Mouse (Mus musculus) MEL-GATA-1-ER (cell line): Measurements from ENCODE around the gene Slc35f3.

Experiments used
- DNase-seq: peaks from one replicate; pipeline ENCODE4 v3.0.0-alpha.2; 2012; ENCODE audit warnings: low read depth; ENCODE audit errors: extremely low read depth

Slc35f3 gene

DNA sequence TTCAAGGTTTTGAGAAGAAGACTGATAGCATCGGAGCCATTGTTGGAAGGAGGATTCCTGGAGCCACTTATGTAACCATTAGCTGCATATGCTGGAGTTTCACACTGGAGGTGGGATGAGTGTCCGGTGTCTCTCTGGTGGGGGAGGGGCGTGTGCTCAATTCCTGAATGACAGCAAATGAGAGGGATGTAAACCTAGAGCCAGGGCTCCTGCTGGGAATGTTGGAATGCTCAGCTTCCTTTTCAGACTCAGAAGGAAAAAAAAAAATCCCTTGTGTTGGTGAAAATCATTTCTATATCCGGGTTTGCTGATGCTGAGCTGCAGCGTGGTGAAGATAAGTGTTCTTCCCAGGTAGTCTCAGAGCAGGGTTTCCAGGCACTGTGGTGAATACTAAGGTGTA, 29.4 kb downstream of the Slc35f3 start:
- DNase-seq: no peak

DNA sequence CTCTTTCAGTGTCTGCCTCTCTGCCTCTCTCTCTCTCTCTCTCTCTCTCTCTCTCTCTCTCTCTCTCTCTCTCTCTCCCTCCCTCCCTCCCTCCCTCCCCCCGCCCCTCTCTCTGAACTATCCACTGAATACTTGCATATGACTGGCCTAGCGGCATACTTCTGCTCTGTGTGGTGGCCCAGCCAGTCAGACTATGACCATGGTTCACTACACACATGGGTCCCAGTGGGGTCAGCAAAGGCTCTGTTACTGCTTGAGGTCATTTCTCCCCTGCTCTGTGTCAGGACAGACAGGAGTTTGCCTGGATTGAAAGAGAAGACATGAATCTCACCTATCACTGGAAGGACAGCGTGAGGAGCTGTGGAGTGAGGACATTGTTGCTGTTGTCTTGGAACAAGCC, 40.5 kb downstream of the Slc35f3 start:
- no peak for DNase-seq

DNA sequence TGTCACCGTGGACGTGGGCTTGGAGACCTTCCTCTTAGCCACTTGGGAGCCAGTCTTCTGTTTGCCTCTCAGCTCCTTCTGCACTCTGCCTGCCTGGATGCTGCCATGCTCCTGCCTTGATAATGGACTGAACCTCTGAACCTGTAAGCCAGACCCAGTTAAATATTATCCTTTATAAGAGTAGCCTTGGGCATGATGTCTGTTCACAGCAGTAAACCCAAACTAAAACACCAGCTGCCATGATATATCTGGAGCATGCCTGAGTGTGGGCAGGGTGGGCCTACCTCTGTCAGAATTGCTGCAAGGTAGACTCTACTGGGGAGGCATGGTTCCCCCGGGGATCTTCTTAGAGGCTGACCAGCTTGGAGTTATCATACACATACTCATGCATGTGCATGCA, 41.0 kb downstream of the Slc35f3 start:
- DNase-seq: no peak

DNA sequence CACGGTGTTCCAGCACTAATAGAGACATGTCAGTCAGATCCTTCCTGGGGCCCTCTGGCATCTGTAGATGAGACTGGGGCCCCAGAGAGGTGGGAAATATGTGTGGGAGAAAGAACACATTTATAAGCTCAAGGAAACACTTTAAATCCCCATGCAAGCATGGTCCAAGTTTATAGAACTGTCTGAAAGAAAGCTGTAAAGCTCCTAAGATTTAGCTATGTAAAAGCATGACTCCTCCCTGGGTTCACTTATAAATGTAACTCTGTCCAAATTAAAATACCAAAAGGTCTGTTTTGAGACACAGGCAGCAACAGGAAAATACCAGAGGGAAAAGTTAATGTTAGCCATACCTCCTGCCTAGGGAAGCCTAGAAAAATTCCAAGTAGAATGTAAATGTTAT, 42.8 kb downstream of the Slc35f3 start:
- no peak for DNase-seq

DNA sequence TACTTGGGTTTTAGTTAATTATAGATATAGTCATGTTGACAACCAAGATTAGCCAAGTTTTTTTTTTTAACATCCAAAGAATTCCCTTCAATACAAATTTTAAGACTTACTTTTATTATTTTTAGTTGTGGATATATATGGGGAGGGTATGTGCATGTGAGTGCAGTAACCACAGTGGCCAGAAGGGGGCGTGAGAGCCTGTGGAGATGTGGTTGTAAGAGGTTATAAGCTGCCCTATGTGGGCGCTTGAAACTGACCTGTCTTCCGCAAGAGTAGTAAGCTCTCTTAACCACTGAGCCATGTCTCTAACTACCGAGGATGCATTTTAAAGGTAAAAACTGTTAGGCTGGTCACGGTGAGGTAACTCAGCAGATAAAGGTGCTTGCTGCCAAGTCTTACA, 45.1 kb downstream of the Slc35f3 start:
- no peak for DNase-seq

DNA sequence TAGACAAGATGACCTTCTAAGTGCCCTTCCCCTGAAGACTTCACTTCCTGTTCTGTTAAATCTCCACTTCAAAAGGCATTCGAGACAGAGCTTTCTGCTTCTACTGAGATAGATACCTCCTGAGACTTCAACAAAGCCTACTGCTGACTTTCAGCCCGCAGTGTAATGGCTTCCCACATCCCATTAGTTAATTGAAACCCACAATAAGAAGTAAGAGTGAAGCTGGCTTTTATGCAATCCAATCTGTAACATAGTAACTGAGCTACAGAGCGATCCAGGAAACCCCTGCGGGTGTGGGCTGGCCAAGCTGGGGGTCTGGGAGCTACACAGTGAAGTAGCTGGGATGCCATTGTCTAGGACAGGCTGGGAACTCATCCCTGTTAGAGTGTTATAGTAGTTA, 46.7 kb downstream of the Slc35f3 start:
- no peak for DNase-seq

DNA sequence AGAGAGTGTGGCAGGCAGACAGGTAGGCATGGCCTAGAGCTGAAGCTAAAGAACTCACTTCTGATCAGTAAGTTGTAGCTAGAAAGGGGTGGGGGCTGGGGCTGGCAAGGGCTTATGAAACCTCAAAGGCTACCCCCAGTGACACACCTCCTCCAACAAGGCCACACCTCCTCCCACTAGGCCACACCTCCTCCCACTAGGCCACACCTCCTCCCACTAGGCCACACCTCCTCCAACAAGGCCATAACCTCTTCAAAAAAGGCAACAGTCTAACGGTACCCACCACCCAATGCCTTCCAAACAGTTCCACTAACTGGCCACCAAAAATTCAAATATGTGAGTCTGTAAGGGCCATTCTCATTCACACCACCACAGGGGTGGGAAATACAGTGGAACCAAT, 54.9 kb downstream of the Slc35f3 start:
- DNase-seq: no peak

DNA sequence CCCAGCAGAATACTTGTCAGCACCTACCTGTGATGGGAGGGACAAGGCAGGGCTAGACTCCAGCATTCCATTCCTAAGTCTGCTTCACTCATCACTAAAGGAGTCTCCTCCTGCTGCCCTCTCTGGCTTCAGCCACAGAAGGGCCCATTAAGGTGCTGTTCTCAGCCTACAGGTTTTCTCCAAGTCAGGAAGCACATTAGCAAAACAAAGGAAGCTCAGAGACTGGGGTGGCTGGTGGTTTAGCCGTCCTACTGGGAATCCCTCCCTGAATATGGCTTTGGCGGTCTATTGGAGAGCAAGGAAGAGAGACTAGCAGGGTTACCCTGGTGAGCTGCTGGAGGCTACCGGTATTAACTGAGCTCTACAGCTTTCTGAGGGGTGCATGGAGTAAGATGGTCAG, 59.6 kb downstream of the Slc35f3 start:
- DNase-seq: no peak

DNA sequence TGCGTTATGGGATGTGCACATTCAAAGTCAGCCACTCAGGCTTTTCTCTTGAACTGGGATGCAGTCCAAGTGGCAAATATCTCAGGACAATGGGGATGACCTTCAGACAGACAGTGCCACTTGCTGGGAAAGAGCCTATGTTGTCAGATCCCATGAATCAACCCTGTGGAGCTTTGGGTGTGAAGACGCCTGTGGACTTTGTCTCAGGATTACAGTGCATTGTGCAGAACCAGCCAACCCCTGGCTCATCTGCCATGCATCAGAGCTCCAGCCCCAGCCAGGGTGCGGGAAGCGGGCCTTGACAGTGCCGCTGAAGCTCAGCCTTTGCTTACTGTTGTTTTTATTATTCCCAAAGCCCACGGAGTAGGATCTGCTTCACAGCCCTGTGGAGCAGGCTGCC, 60.9 kb downstream of the Slc35f3 start:
- DNase-seq: no peak

DNA sequence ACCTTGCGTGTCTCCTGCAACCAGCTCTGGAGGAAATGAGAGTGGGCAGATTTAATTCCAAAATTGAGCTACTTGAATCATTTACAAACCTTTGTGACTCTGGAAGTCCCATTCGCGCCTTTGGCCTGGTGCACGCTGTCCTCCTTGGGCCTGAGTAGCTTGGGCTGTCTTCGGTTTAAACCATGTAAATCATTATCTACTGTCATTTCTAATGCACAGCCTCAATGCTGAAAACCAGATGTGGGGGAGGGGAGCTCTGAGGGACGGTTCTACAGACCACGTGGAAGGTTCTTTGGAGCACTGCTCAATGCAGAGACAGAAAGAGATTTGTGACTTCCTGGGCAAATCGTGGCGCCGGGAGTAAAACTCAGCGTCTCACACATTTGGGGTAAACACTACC, 61.7 kb downstream of the Slc35f3 start:
- DNase-seq: no peak

DNA sequence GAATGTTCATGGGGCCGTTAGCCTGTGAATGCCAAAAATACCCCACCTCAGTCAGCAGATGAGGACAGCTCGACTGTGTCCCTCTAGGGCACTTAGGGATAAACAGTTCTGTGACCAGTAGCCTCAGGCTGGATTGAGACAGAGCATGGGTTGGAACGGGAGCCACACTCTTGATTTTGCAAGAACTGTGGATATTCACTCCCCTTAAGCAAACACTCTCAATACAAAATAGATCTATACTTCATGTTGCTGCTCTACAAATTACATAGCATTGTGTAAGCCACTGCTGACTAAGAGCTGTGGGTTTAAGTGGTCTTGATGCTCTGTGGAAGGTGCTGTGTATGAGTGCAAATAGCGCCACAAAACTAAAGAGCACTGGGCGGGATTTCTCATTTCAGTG, 62.3 kb downstream of the Slc35f3 start:
- no peak for DNase-seq

DNA sequence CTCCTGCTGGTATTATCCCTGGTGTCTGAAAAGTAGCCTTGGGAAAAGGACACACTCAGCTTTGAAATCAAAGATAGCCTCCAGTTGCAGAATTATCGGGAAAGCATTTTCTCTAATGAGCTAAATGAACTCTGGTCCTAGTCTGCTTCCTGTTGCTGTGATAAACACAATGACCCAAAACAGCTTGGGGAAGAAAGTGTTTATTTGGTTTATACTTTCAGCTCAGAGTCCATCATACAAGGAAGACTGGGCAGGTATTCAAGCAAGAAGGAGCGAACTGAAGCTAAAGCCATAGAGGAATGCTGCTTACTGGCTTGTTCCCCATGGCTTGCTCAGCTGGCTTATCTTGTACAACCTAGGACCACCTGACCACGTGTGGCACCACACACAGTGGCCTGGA, 67.9 kb downstream of the Slc35f3 start:
- no peak for DNase-seq

DNA sequence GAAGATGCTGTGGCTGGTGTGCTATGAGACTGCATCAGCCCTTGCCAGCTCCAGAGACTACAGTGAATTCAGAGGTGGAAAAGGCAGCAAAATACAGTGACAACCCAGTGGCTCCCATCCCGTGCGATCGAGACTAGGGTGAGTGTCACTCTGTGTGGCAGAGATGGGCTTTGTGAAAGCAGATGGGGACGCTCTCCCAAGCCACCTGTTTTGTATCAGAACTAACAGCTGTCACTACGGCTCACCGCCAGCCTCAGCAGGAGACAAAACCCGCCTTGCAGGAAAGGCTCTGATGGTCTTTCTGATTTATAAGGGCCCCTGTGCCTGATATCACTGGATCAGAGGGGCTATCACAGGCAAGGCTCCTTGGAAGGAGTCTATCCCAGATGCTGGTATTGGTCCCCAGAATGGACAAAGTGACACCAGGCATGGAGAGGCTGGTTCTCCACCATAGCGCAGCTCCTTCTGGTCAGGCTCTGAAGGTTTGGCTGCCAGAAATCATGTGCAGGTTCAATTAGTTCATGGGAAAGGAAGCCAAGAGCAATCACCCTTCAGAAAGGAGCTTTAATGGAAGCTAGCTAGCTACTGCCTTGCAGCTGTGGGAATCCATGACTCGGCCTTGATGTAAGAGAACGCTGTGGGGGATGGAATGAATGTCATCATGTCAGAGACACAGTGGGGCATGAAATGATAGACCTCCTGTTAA, 70.1 kb downstream of the Slc35f3 start:
- DNase-seq: no peak

DNA sequence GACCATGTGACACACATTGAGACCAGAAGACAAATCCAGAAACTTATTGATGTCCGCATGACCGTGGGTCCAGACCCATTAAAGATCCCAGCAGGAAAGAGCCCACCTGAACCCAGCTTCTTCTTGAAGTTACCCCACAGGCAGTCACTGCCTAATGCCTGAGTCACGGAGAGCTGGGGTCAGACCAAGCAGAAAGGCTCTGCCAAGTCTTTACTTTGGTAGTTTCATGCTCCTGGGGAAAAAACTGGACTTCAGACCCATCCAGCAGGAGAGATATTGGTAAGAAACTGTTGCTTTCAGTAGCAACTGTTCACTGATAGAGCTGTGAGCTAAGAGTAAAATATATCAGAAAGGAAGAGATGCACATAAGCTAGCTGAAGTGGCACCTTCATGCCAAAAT, 73.5 kb downstream of the Slc35f3 start:
- no peak for DNase-seq

DNA sequence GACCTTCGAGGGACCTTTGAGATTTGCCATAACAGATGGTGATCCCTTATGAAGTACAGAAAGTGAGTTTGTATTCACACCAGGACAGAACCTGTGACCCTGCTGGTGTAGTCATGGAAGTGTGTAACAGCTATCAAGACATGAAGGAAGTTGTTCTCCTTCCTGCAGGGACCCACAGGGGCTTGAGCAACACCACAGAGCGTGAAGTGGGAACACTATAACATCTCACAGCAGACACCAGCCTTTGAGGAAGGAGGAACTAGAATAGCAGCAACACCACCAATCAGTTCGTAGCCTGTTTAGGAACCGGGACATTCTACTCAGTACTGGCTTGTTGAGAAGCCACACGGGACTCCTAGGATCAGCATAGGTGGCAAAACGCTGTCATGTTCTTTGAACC, 81.2 kb downstream of the Slc35f3 start:
- DNase-seq: no peak

DNA sequence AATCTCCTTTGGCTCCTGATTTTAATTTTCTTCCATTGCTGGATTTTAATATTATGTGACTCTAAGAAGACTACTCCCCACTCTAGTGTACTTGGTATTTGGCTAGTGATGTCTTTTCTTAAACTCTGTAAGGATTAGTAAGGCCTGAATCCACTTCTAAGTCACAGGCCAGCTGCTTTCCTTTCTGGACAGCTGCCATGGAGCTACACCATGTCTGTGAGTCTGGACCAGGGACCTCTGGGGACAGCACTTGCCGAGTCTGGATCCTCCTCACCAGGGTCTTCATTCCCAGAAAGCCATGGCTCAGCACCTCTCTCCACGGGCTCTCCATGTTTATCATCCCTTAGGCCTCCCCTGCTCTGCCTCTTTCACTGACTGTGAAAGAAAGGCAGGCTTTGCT, 81.8 kb downstream of the Slc35f3 start:
- DNase-seq: no peak

DNA sequence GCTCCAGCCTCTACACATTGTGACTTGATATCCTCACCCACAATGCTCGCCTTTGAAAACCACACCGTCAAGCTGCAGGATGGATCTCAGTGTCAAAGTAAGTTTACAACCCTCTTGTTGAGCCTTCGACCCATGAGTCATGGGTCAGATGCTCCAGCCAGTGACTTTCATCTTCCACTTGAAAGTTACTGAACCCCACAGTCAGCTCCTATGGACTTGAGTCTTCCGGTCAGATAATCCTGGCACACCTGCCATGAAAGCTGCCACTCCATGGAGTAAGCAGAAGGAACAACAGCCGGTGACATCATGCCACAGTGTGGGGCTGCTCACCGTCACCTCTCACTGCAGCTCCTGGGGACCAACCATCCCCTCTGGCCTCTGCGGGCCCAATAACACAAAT, 82.9 kb downstream of the Slc35f3 start:
- DNase-seq: no peak

DNA sequence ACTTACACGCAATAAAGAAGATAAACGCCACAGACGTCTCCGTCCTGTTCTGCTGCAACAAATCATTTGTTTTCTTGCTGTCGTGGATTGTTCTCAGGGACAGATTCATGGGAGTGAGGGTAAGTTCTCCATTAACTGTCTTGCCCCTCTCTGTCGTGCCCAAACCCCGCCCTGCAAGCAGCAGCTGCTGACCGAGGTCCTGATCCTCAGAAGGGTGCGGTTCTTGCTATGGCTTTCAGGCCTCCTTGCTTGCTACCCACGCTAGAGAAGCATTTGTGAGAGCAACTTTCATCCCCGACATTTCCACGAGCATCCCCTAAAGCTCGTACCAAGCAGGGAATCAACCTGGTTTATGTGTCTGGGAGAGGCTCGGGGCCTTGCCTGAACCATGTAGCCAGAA, 83.9 kb downstream of the Slc35f3 start:
- no peak for DNase-seq

DNA sequence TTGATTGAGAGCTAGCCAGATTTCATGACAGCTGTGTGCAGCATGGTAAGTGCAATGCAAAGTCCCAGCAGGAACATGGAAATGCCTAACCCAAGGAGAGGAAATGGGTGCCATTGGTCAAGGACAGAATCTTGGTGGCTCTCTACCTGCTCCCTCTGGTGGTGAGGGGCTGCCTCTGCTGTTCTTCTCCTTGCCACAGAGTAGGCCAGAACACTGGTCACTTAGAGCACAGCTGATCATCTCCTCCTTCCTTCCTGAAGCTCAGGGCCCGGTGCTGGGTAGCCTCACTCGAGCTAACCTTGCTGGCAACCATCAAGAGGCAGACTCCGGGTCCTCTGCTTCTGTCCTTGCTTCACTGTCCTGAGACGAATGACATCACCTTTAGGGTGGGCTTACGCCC, 84.4 kb downstream of the Slc35f3 start:
- no peak for DNase-seq

DNA sequence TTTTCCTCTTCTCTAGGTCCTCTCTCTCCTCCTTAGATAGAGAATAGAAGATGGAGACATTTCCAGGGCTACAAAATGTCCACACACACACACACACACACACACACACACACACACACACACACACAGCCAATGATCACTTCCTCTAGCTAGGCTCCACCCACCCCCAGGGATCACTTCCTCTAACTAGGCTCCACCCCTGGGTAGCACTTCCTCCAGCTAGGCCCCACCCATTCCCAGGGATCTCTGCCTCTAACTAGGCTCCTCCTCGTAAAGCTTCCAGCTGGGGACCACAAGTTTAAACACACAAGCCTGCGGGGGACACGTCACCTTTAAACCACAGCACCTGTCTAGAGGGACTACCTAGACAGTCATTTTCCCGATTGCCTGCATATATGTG, 89.2 kb downstream of the Slc35f3 start:
- DNase-seq: no peak

DNA sequence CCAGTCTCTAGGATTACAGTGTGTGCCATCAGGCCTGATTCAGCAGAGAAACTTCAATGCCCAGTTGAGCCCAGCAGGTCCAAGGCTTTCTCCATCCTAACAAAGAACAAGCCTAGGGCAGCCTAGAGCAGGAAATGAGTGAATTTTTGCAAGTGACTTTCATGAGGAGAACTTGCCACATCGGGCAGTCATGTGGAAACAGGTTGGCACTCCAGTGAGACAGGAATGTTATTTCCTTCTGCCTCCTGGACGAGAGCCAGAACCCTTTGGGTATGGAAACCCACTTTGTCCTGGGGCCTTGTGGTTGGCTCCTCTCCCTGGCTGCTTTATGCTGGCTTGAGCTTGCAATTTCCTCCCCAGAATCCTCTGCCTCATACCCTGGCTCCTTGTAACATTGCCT, 93.2 kb downstream of the Slc35f3 start:
- DNase-seq: no peak

DNA sequence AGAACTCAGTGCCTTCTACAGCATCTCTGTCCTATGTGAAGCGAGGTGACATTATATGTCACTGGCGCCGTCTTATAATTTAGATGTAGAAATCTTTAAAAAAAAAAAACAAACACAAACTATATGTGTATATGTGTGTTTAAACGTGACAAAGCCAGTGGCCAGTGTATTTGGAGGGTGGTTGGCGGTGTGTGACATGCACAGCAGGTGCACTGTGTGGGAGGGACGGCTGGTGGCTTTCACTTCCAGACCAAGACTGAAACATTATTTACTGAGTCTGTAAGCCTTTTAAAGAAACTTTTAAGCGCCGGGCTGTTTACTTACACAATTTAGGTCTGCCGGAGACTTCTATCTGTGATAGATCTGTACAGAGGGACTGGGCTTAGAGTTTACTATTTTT, 97.0 kb downstream of the Slc35f3 start:
- no peak for DNase-seq

DNA sequence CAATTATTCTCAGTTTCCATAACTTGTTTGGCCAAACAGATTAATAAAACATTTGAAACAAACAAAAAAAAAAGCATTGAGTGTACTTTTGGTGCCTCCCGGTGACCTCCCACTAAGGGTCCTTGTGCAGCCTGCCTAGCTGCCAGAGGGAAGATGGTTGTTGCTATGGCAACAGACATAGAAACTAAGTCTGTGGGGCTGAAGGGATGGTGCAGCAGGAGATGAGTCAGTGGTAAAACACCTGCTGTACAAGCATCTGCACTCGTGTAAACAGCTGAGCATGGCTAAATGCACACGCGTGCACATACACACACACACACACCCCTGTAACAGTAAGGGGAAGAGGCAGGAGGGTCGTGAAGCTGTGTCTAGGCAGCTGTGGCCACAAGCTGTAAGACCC, 97.6 kb downstream of the Slc35f3 start:
- DNase-seq: no peak

DNA sequence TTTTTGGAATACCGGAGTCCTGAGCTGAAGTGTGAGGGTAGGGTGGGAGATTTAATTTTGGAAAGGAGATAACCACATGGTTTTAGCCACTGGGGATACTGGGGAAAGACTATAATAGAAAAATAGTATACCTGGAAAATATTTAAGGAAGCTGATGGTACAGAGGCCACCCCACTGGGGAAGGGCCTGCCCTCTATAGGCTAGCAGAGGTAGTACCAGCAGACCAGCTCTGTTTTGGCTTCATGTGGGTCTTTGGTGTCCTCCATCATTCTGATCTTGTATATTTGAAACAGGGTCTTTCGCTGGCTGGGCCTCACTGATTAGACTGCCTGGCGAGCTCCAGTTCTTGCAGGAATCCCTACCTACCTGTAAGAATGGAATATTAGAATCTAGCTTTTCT, 100.0 kb downstream of the Slc35f3 start:
- no peak for DNase-seq
